Mouse (Mus musculus) liver, postnatal 0 days (tissue): ENCODE results near the gene Col23a1.
"Not testable (repeated sequence)": the region's sequence is repeated elsewhere in the genome, so short reads cannot be mapped to it uniquely, and the experiment has no call there.

ENCODE experiments used
- CTCF ChIP-seq: sonication (generic); IDR thresholded peaks from 2 replicates; pipeline ENCODE4 v1.5.1; 2016; ENCODE audit warnings: antibody characterized with exemption, low read depth
- EP300 ChIP-seq: IDR thresholded peaks from 2 replicates; pipeline ENCODE4 v1.6.1; 2016; ENCODE audit warnings: antibody characterized with exemption, low read depth, mild to moderate bottlenecking

DNA sequence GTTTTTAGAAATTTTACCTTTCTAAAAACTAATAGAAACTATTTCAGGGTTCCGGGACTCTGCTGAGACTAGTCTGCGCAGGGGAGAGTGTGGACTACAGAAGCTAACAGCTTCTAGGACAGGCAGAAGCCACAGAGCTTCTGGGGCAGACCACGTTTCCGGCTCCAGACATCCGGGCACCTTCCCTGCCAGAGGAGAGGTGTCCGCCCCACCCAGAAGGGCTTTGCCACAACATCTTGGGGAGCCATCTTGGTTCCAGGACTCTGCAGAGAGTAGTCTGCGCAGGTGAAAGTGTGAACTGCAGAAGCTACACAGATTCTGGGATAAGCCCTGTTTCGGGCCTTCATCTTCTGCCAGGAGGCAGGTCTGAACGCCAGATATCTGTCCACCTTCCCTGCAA, 69.3 kb downstream of the Col23a1 start:
- not testable (repeated sequence) for TF ChIP-seq EP300, CTCF
